Mouse (Mus musculus) limb, embryonic 15.5 days (tissue): ENCODE measurements at regions not wholly inside any gene's neighbourhood (a gene's known extent, or its start where the extent isn't known, plus 50 kb on each side); places are given as distances from the start of the nearest gene placed in this dataset.

Experiments
- ATAC-seq: fragments of 200-750 bp; cut with Nextera tagmentation; 2 replicates; pipeline ENCODE4 v1.8.0; 2017; ENCODE audit warnings: low read depth, moderate TSS enrichment; ENCODE audit not compliant: insufficient number of reproducible peaks, low FRiP score, low TSS enrichment
- H3K27ac ChIP-seq: fragments of 300-500 bp; sonication (generic); 2 replicates; pipeline ENCODE4 v1.5.1; 2015; ENCODE audit warnings: moderate library complexity, mild to moderate bottlenecking, inconsistent platforms
- H3K27me3 ChIP-seq: fragments of 300-500 bp; sonication (generic); 2 replicates; pipeline ENCODE4 v1.6.1; 2015; ENCODE audit warnings: inconsistent platforms
- H3K36me3 ChIP-seq: fragments of 300-500 bp; sonication (generic); 2 replicates; pipeline ENCODE4 v1.6.1; 2015; ENCODE audit warnings: inconsistent platforms
- H3K4me1 ChIP-seq: fragments of 300-500 bp; sonication (generic); 2 replicates; pipeline ENCODE4 v1.6.1; 2015; ENCODE audit warnings: inconsistent platforms
- H3K4me2 ChIP-seq: fragments of 300-500 bp; sonication (generic); 2 replicates; pipeline ENCODE4 v1.6.1; 2015; ENCODE audit warnings: mild to moderate bottlenecking, inconsistent platforms
- H3K4me3 ChIP-seq: fragments of 300-500 bp; sonication (generic); 2 replicates; pipeline ENCODE4 v1.5.1; 2015; ENCODE audit warnings: mild to moderate bottlenecking, inconsistent platforms
- H3K9ac ChIP-seq: fragments of 300-500 bp; sonication (generic); 2 replicates; pipeline ENCODE4 v1.6.1; 2015; ENCODE audit warnings: inconsistent platforms
- H3K9me3 ChIP-seq: fragments of 300-500 bp; sonication (generic); 2 replicates; pipeline ENCODE4 v1.6.1; 2016; ENCODE audit warnings: inconsistent platforms
- WGBS: fragments of 180-500 bp; shearing (Covaris S2); methylation state at CpG from one replicate; pipeline ENCODE4 v1.1.7; 2015; 5-methylcytosine and 5-hydroxymethylcytosine counted together

DNA sequence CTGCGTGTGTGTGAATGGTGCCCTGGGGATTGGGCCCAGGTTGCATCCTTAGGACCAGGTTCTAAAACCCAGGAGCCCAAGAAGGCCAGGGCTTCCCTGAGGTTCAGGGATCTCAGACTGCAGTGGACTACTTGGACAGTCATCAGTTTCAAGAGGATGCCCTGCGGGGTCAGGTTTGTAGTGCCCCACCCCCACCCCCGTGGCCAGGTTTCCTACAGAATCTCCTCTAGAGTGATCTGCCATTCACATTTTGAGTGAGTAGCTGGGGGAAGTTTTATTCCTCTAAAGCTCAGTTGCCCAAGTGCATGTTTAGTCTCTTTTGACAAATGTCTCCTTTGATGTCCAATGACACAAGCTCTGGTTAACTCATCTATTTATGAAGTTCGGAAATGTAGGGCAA lies 193.5 kb upstream of the Bmper start:
- H3K4me1 ChIP-seq: peaks cover 9% of the 10 kb centered on the region
- H3K4me3 ChIP-seq: no peak overlapping the region
- 63% methylated on average over 4 of the region's 4 CpGs for WGBS
- H3K27ac ChIP-seq: no peak overlapping the region
- no peaks in the 10 kb centered on the region for H3K27me3 ChIP-seq
- H3K9ac ChIP-seq: no peak overlapping the region
- no peak for ATAC-seq
- no peak overlapping the region for H3K4me2 ChIP-seq
- H3K9me3 ChIP-seq: no peaks in the 10 kb centered on the region
- no peaks in the 10 kb centered on the region for H3K36me3 ChIP-seq

DNA sequence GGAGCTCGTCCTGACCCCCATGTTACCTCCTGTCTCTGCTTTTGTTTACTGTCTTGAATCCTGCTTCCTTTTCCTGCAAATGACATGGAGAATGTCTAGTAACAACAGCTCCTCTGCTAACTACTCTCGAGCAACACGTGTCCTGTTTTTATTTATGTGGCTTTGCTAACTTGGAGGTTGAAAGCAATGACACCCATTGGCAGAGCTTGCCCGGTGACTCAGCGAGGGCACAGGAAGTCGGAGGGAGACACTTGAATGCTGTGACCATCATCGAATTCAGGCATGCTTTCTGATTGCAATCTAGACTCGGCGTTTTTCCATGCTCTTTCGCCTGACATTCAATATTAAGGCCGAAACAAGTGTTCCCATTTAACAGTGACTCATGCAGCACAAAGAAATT lies 192.7 kb upstream of the Bmper start:
- H3K27me3 ChIP-seq: no peaks in the 10 kb centered on the region
- no peak overlapping the region for H3K9ac ChIP-seq
- ATAC-seq: no peak
- H3K4me2 ChIP-seq: no peak overlapping the region
- 49% methylated on average over 11 of the region's 11 CpGs for WGBS
- H3K9me3 ChIP-seq: no peaks in the 10 kb centered on the region
- H3K4me3 ChIP-seq: no peak overlapping the region
- H3K4me1 ChIP-seq: peaks cover 9% of the 10 kb centered on the region
- no peaks in the 10 kb centered on the region for H3K36me3 ChIP-seq
- H3K27ac ChIP-seq: 0 out of 2 replicates have a peak overlapping the region, but pooled peaks have one; percentile 22

DNA sequence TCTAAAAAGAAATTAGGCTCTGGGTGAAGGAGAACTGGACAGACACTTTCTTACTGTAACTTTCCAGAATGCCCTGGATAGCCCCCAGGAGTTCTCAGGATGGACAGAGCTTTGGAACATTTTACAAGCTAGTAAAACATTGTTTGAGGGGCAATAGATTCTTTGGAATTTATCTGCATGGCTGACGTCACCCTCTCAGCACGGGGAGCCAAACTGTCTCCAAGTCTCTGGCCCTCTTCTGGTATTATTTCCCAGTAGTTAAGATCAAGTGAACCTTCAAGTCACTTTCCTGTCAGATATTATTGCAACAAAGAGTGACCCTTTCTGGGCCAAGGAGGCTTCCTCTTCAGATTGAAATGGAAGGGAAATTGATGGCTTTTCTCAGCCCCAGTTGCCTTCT lies 192.3 kb upstream of the Bmper start:
- Histone ChIP-seq H3K27ac (0 out of 2 replicates have a peak overlapping the region, but pooled peaks have one; percentile 5), H3K4me1 (peaks cover 9% of the 10 kb centered on the region), H3K9me3 (no peaks in the 10 kb centered on the region), H3K4me3 (no peak overlapping the region), H3K36me3 (no peaks in the 10 kb centered on the region), H3K9ac (no peak overlapping the region), H3K4me2 (no peak overlapping the region), H3K27me3 (no peaks in the 10 kb centered on the region)
- 18% methylated on average over 2 of the region's 2 CpGs for WGBS
- ATAC-seq: no peak

DNA sequence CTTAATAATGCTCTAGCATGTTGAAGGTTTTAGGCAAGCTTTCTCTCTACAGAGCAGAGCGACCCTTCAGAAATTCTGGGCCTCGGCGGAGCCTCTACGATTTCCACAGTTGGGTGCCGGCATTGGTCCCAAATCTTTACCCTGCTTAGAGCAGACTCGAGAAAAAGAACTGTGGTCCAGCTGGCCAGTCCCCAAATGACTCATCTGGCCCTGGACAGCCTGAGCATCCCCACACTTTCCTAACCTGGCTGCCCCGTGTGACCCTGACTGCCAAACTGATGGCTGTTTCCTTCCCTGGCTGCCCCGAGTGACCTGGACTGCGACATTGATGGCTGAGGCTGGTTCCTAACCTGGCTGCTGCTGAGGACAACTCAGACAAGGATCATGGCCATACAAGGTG lies 191.0 kb upstream of the Bmper start:
- Histone ChIP-seq H3K9ac (no peak overlapping the region), H3K4me3 (no peak overlapping the region), H3K27ac (no peak overlapping the region), H3K4me1 (peaks cover 21% of the 10 kb centered on the region), H3K36me3 (no peaks in the 10 kb centered on the region), H3K9me3 (no peaks in the 10 kb centered on the region), H3K4me2 (no peak overlapping the region), H3K27me3 (0 out of 2 replicates have a peak, but pooled peaks cover 4% of the 10 kb centered on the region)
- no peak for ATAC-seq
- WGBS: 83% methylated on average over 9 of the region's 9 CpGs

DNA sequence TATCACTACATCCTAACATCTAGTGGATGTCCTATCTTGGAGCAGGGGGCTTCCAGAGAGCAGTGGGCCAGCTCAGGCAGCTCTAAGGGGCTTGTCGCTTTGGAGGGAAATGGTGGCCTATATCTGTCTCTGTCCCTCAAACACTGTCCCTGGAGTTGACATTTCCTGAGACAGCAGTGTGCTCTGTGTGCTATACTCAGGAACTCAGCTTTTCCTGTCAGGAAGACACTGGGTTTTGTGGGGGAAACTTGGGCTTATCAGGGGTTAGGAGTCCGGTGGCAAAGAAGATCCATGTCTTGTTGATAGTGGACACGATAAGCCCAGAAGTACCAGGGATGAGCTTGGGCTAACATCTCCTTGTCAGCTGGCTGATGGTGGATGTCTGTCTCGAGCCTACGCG lies 187.6 kb upstream of the Bmper start:
- Histone ChIP-seq H3K36me3 (no peaks in the 10 kb centered on the region), H3K4me3 (no peak overlapping the region), H3K9me3 (no peaks in the 10 kb centered on the region), H3K9ac (no peak overlapping the region), H3K4me2 (no peak overlapping the region), H3K27me3 (peaks cover 7% of the 10 kb centered on the region; the same call in 1 of the 2 replicates), H3K4me1 (peaks cover 25% of the 10 kb centered on the region), H3K27ac (no peak overlapping the region)
- ATAC-seq: no peak
- WGBS: 71% methylated on average over 6 of the region's 6 CpGs

DNA sequence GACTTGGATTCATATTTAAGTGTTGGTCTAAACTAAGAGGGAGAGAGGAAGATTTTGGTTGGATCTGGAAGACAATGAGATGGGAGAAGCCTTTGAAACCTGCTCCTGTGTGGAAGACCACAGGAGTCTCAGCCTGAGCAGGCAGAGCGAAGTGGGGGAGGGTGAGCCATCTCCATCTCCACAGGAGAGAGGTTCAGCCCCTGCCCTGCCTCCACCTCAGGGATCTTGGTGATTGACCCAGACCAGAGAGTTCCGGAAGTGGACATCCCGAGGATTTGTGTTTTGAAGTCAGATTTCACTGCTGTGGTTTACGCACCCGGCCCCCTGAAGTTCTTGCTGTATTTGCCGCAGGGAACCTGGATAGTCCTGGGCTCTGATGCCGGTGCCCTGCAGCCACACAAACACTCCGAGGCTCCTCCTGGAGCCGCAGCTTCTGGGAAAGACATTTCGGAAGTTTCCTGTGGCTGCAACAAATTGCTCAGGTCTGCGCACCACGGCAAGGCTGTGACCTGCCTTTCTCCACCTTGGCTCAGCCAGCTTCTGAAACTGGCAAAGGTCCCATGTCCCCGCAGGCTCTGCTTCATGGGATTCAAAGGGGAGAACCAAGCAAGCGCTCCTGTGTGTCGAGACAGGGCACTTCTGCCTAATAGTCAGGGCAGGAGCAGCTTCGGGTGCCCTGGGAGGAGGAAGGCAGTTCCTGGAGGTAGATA lies 186.8 kb upstream of the Bmper start:
- no peaks in the 10 kb centered on the region for H3K36me3 ChIP-seq
- H3K27me3 ChIP-seq: peaks cover 7% of the 10 kb centered on the region; the same call in 1 of the 2 replicates
- peak overlapping the region; percentile 16 for H3K4me3 ChIP-seq
- no peak for ATAC-seq
- peaks cover 23% of the 10 kb centered on the region for H3K4me1 ChIP-seq
- peak overlapping the region; percentile 40 for H3K4me2 ChIP-seq
- WGBS: 8% methylated on average over 16 of the region's 16 CpGs
- no peak overlapping the region for H3K9ac ChIP-seq
- H3K27ac ChIP-seq: no peak overlapping the region
- no peaks in the 10 kb centered on the region for H3K9me3 ChIP-seq

DNA sequence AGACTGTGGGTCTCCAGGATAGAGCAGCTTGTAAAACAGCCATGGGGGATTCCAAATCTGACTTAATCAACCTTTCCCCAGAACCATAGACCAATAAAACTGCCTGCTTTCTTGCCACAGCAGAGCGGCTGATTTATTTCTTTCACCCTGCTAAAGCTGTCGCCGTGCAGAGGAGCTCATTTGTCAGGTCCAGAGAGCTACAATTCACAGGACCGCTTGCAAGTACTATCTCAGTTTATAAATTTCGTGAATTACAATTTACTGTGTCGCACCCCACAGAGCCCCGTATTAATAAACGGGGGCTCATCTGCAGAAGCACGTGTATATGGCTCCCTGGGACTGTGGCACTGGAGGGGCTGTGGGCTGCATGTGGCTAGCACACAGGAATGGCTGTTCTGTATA lies 185.4 kb upstream of the Bmper start:
- peaks cover 7% of the 10 kb centered on the region; the same call in 1 of the 2 replicates for H3K27me3 ChIP-seq
- no peaks in the 10 kb centered on the region for H3K9me3 ChIP-seq
- peaks cover 26% of the 10 kb centered on the region for H3K4me1 ChIP-seq
- no peak overlapping the region for H3K4me3 ChIP-seq
- H3K27ac ChIP-seq: no peak overlapping the region
- H3K4me2 ChIP-seq: no peak overlapping the region
- WGBS: 21% methylated on average over 9 of the region's 9 CpGs
- no peaks in the 10 kb centered on the region for H3K36me3 ChIP-seq
- H3K9ac ChIP-seq: no peak overlapping the region
- no peak for ATAC-seq

DNA sequence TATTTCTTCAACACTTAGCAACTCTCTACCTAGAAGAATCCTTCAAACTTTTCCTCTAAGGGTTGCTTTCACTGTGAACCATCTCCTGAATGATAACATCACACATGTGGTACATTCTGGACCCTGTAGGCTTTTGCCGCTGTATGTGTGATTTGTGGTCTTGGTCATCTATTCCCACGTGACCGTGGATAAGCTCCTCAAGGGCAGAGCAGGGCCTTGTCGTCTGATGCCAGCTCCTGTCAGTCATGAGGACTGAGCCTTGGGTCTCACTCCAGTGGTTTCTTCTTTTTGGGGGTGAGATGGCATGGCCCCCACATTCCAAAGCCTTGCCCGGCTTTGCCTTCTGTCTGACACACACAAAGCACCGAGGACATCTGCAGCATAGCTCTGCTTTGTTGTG lies 183.3 kb upstream of the Bmper start:
- 83% methylated on average over 6 of the region's 6 CpGs for WGBS
- Histone ChIP-seq H3K27ac (no peak overlapping the region), H3K4me1 (peaks cover 26% of the 10 kb centered on the region), H3K4me2 (no peak overlapping the region), H3K4me3 (no peak overlapping the region), H3K27me3 (peaks cover 7% of the 10 kb centered on the region; the same call in 1 of the 2 replicates), H3K36me3 (no peaks in the 10 kb centered on the region), H3K9ac (no peak overlapping the region), H3K9me3 (no peaks in the 10 kb centered on the region)
- no peak for ATAC-seq

DNA sequence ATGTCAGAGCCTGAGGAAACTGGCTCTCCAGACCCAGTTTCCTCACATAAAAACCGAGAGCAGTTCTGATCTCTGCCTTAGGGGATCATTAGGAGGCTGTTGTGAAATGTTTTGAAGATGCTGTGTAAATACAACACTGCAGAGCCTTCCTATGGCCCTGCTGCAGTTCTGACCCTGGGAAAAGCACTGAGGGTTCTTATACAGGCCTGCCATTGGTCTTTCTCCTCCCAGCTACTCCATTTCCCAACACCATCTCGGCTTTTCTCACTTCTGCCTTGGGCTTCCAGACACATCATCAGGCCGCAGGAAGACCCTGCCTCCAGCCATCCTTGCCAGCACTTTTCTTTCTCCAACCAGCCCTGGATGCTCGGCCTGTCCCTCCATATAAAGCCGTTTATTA lies 181.9 kb upstream of the Bmper start:
- Histone ChIP-seq H3K4me3 (no peak overlapping the region), H3K27ac (0 out of 2 replicates have a peak overlapping the region, but pooled peaks have one; percentile 2), H3K4me1 (peaks cover 23% of the 10 kb centered on the region), H3K9ac (no peak overlapping the region), H3K27me3 (peaks cover 7% of the 10 kb centered on the region; the same call in 1 of the 2 replicates), H3K36me3 (no peaks in the 10 kb centered on the region), H3K4me2 (no peak overlapping the region), H3K9me3 (no peaks in the 10 kb centered on the region)
- no peak for ATAC-seq
- 37% methylated on average over 5 of the region's 5 CpGs for WGBS

DNA sequence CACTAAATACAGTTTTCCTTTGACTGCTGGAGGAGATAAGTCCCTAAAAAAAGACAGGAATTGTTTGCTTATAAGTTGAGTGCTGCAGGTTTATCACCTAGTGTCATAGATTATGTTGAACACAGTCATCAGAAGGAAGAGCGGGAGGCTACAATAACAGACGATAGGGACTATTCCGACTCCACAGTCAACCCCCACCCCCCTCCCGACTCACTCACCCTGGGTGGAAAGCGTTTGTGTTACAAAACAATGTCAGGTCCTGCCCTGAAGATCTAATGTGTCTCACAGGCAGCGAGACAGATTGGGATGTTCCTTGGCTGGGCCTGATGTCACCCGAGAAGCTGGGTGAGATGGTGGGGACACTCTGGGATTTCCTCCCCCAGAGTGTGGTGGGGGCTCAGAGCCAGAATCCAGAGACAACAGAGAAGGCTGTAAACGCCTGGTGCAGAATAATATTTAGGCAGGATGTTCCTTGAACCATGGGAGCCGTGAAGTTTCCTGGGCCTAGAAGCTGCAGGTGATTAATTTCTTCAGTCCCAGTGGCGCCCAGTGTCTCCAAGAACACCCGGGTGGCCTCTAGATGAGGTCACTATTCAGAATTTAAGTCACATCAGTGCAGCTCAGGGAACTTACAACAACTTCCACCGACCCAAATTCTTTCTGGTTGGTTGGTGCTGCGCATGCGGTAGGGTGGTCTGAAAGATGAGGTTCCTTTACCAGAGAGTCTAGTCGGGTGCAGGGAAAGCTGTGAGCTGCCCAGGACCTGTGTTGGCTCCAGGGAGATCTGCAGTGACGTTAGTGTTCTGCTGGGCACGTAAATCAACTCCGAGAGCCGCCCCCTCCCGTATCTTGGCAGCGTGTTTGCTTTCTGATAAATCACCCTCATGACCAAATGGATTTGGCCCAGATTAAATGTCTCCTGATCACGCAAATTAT lies 181.1 kb upstream of the Bmper start:
- H3K9ac ChIP-seq: no peak overlapping the region
- WGBS: 53% methylated on average over 22 of the region's 22 CpGs
- peaks cover 15% of the 10 kb centered on the region for H3K4me1 ChIP-seq
- no peak overlapping the region for H3K27ac ChIP-seq
- no peaks in the 10 kb centered on the region for H3K9me3 ChIP-seq
- H3K36me3 ChIP-seq: no peaks in the 10 kb centered on the region
- H3K4me2 ChIP-seq: no peak overlapping the region
- no peak for ATAC-seq
- peaks cover 4% of the 10 kb centered on the region; the same call in 1 of the 2 replicates for H3K27me3 ChIP-seq
- no peak overlapping the region for H3K4me3 ChIP-seq

DNA sequence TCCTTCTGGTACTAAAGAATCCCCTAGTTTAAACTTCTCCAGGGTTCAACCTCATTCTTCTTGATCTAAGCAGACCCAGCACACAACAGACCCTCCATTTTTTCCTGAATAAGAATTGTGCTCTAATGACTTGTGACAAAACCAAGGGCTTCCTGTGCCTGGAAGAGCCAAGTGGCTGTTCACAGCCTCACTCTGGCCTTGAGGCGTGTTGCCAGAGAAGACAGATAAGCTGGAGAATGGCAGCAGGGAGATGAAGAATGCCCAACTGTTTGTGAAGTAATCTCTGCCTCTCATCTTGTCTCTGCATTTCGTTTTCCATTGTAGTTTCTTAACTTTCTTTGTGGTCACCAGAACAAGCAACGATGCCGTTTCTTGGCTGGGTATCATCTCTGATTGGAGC lies 179.9 kb upstream of the Bmper start:
- H3K4me2 ChIP-seq: no peak overlapping the region
- 85% methylated on average over 4 of the region's 4 CpGs for WGBS
- H3K27ac ChIP-seq: no peak overlapping the region
- H3K4me3 ChIP-seq: no peak overlapping the region
- no peaks in the 10 kb centered on the region for H3K36me3 ChIP-seq
- ATAC-seq: no peak
- H3K27me3 ChIP-seq: no peaks in the 10 kb centered on the region
- no peaks in the 10 kb centered on the region for H3K9me3 ChIP-seq
- H3K4me1 ChIP-seq: peaks cover 6% of the 10 kb centered on the region; the same call in 1 of the 2 replicates
- no peak overlapping the region for H3K9ac ChIP-seq

DNA sequence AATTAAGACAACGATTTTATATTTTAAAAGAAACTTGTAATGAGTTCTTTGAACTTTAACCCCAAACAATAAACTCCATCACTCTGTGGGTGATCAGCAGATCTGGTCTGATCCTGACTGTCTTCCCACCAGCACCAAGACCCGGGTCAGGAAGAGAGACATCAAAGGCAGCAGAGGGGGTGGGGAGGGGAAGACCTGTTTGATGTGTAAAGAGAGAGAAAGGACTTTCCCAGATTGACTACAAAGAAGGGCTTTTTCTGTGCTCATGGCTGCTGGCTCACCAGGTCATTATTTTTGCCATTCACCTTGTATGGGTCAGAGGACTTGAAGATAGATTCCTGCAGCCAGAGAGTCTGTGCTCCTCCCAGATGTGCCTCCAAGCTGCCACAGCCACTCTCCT lies 177.4 kb upstream of the Bmper start:
- H3K27ac ChIP-seq: no peak overlapping the region
- ATAC-seq: no peak

More for the DNA sequence above, 177.4 kb upstream of the Bmper start:
- H3K9ac ChIP-seq: no peak overlapping the region
- H3K4me3 ChIP-seq: no peak overlapping the region
- no peaks in the 10 kb centered on the region for H3K27me3 ChIP-seq
- H3K9me3 ChIP-seq: no peaks in the 10 kb centered on the region
- H3K4me1 ChIP-seq: peaks cover 8% of the 10 kb centered on the region; the same call in 1 of the 2 replicates
- H3K36me3 ChIP-seq: no peaks in the 10 kb centered on the region
- H3K4me2 ChIP-seq: no peak overlapping the region
- 14% methylated on average over 2 of the region's 2 CpGs for WGBS
